Mouse (Mus musculus) testis, adult 2 months (tissue): ENCODE results near the gene Ogdhl.

ENCODE experiments used
- CTCF ChIP-seq: fragments of 200-500 bp; IDR thresholded peaks from 2 replicates; pipeline ENCODE4 v1.5.1; 2012; ENCODE audit warnings: low read depth, mild to moderate bottlenecking, inconsistent platforms, low read length, moderate library complexity; ENCODE audit not compliant: control insufficient read depth, insufficient read depth, insufficient replicate concordance
- POLR2A ChIP-seq: fragments of 200-500 bp; IDR thresholded peaks from 2 replicates; pipeline ENCODE4 v1.6.1; 2012; ENCODE audit warnings: low read depth, mild to moderate bottlenecking, inconsistent platforms, low read length, moderate library complexity; ENCODE audit not compliant: control insufficient read depth

GRCm38 (mm10) chr14:32380099-32380480 lies 58.3 kb downstream of the Ogdhl start:
- TF ChIP-seq CTCF (no peak), POLR2A (no peak)
